Mouse (Mus musculus) ES-E14 (cell line): ENCODE measurements at regions not wholly inside any gene's neighbourhood (a gene's known extent, or its start where the extent isn't known, plus 50 kb on each side); places are given as distances from the start of the nearest gene placed in this dataset.

ENCODE experiments used
- DNase-seq: peaks from one replicate; pipeline ENCODE4 v3.0.0-alpha.2; 2013; ENCODE audit warnings: low read depth, low spot score
- H3K27ac ChIP-seq: 2 replicates; pipeline ENCODE4 v1.5.1; 2012; ENCODE audit warnings: low read depth, mild to moderate bottlenecking, low read length, moderate library complexity, mixed read lengths; ENCODE audit not compliant: poor library complexity, insufficient read depth, severe bottlenecking
- H3K36me3 ChIP-seq: 2 replicates; pipeline ENCODE4 v1.6.1; 2012; ENCODE audit warnings: mild to moderate bottlenecking, low read length, moderate library complexity, mixed read lengths; ENCODE audit not compliant: control insufficient read depth, poor library complexity, insufficient read depth, severe bottlenecking
- H3K4me1 ChIP-seq, 2 experiments: fragments of 150-350 bp in 1 of 2; sonication (generic) in 1 of 2; 2 replicates each; pipeline ENCODE4 v1.6.1; 2012; ENCODE audit warnings: low read length in 2 of 2, mild to moderate bottlenecking in 1 of 2, mixed read lengths in 1 of 2; ENCODE audit not compliant: control insufficient read depth in 2 of 2, insufficient read depth in 2 of 2, poor library complexity in 1 of 2
- H3K4me3 ChIP-seq, 2 experiments: fragments of 150-350 bp in 1 of 2; sonication (generic) in 1 of 2; 2 replicates each; pipeline ENCODE4 v1.5.1; 2012; ENCODE audit warnings: low read length in 2 of 2, low read depth in 1 of 2, mild to moderate bottlenecking in 1 of 2, mixed read lengths in 1 of 2; ENCODE audit not compliant: insufficient read depth in 1 of 2, poor library complexity in 1 of 2, severe bottlenecking in 1 of 2
- H3K9ac ChIP-seq: 2 replicates; pipeline ENCODE4 v1.6.1; 2012; ENCODE audit warnings: low read depth, mild to moderate bottlenecking, low read length, mixed read lengths; ENCODE audit not compliant: poor library complexity, insufficient read depth, severe bottlenecking
- H3K9me3 ChIP-seq: fragments of 150-350 bp; sonication (generic); 2 replicates; pipeline ENCODE4 v1.6.1; 2012; ENCODE audit warnings: low read depth, mild to moderate bottlenecking, low read length; ENCODE audit not compliant: control insufficient read depth, insufficient read depth
- CHD2 ChIP-seq: IDR thresholded peaks from 2 replicates; pipeline ENCODE4 v1.6.1; 2014; ENCODE audit warnings: mild to moderate bottlenecking, low read depth, low read length, inconsistent platforms
- HCFC1 ChIP-seq: IDR thresholded peaks from 2 replicates; pipeline ENCODE4 v1.6.1; 2012; ENCODE audit warnings: low read length, inconsistent platforms, borderline replicate concordance; ENCODE audit not compliant: insufficient read depth
- MAFK ChIP-seq: IDR thresholded peaks from 2 replicates; pipeline ENCODE4 v1.6.1; 2014; ENCODE audit warnings: mild to moderate bottlenecking, low read depth, low read length, inconsistent platforms; ENCODE audit not compliant: insufficient read depth
- ZC3H11A ChIP-seq: IDR thresholded peaks from 2 replicates; pipeline ENCODE4 v1.6.1; 2012; ENCODE audit warnings: low read depth, mild to moderate bottlenecking, inconsistent platforms, low read length, borderline replicate concordance
- ZNF384 ChIP-seq: IDR thresholded peaks from 2 replicates; pipeline ENCODE4 v1.6.1; 2012; ENCODE audit warnings: low read depth, low read length, inconsistent platforms
- in situ Hi-C, 2 experiments: fragments of 600-800 bp; cut with MboI; formaldehyde crosslinking; loops; one replicate each; pipeline ENCODE4 v1.15.1; 2025; ENCODE audit warnings: low sequenced_read_pairs in 2 of 2, inconsistent platforms in 1 of 2; ENCODE audit not compliant: unreplicated experiment in 2 of 2

DNA sequence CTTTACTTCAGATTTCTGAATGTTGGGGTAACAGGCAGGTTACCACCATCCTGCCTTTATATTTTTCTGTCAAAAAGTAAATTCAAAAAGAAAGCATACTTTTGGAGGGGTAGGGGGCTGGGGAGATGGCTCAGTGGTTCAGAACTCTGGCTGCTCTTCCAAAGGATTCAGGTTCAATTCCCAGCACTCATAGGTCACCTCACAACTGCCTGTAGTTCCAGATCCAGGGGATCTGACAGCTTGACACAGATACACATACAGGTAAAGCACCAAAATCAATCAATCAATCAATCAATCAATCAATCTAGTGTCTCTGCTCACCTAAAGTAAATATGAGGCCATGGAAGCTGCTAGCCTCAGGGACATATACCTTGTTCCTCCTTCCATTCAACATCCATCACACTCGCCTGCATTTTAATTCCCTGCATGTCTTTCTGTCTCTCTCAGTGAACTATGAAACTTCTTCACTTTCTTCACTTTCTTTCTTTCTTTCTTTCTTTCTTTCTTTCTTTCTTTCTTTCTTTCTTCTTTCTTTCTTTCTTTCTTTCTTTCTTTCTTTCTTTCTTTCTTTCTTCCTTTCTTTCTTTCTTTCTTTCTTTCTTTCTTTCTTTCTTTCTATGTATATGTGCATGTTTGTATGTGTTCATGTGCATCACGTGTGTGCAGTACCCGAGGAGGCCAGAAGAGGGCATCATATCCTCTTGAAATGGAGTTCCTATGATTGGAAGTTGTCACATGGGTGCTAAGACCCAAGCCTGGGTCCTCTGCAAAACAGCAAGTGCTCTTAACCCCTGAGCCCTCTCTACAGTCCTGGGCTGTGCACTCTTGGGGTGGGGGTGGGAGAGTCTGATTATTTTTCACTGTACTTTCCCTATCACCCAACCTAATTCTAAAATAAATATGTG, 59.6 kb upstream of the Cpsf6 start:
- Histone ChIP-seq H3K36me3 (no peaks in the 10 kb centered on the region), H3K27ac (no peak overlapping the region), H3K4me1 (peaks cover 2 to 12% of the 10 kb centered on the region in 2 experiments; a peak in 2 of 4 replicates), H3K4me3 (no peak overlapping the region), H3K9me3 (no peaks in the 10 kb centered on the region), H3K9ac (no peak overlapping the region)
- in situ Hi-C loops: no loop called here
- no peak for TF ChIP-seq HCFC1
- no peak for TF ChIP-seq CHD2
- TF ChIP-seq ZNF384: no peak
- TF ChIP-seq ZC3H11A: no peak
- no peak for TF ChIP-seq MAFK
- no peak for DNase-seq

DNA sequence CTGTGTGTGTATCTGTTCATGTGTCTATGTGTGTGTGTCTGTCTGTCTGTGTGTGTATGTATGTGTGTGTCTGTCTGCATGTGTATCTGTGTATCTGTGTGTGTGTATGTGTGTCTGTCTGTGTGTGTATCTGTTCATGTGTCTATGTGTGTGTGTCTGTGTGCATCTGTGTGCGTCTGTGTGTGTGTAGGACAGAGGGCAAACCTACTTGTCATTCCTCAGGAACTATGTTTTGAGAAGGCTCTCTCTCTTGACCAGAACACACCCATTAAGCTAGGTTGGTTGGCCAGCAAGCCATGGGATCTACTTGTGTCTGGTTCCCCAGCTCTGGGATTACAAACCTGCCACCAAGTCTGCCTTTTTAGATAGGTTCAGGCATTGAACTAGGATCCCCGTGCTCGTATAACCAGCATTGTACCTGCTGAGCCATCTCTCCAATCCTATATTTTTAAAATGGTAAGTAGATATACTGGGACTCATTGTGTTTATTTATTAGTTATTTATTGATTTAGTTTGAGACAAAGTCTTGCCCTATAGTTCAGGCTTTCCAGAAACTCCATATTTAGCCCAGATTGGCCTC, 58.9 kb upstream of the Cpsf6 start:
- Histone ChIP-seq H3K9ac (no peak overlapping the region), H3K36me3 (no peaks in the 10 kb centered on the region), H3K4me3 (no peak overlapping the region), H3K4me1 (peaks cover 2 to 12% of the 10 kb centered on the region in 2 experiments; a peak in 3 of 4 replicates), H3K27ac (no peak overlapping the region), H3K9me3 (no peaks in the 10 kb centered on the region)
- in situ Hi-C loops: no loop called here
- TF ChIP-seq MAFK: no peak
- TF ChIP-seq ZC3H11A: no peak
- TF ChIP-seq HCFC1: no peak
- no peak for TF ChIP-seq ZNF384
- TF ChIP-seq CHD2: no peak
- DNase-seq: no peak

DNA sequence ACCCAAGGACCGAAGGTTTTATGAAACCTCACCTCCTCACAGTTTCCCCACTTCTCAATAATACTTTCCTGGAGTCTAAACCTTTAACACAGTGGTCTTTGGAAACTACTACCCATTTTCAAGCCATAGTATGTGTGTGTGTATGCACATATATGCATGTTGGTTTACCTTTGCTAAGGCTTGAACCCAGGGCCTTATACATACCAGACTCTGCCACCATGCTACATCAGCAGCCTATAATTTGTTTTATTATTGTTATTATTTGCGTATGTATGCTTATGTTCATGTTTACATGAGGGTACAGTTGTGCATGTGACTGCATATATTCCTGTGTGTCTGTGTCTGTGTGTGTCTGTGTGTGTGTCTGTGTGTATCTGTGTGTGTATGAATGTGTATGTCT, 58.2 kb upstream of the Cpsf6 start:
- Histone ChIP-seq H3K9me3 (no peaks in the 10 kb centered on the region), H3K4me1 (peaks cover 2 to 12% of the 10 kb centered on the region in 2 experiments; a peak in 3 of 4 replicates), H3K27ac (no peak overlapping the region), H3K36me3 (no peaks in the 10 kb centered on the region), H3K9ac (no peak overlapping the region), H3K4me3 (no peak overlapping the region)
- no peak for DNase-seq
- TF ChIP-seq CHD2 (no peak), ZNF384 (no peak), HCFC1 (no peak), MAFK (no peak), ZC3H11A (no peak)
- in situ Hi-C loops: no loop called here

DNA sequence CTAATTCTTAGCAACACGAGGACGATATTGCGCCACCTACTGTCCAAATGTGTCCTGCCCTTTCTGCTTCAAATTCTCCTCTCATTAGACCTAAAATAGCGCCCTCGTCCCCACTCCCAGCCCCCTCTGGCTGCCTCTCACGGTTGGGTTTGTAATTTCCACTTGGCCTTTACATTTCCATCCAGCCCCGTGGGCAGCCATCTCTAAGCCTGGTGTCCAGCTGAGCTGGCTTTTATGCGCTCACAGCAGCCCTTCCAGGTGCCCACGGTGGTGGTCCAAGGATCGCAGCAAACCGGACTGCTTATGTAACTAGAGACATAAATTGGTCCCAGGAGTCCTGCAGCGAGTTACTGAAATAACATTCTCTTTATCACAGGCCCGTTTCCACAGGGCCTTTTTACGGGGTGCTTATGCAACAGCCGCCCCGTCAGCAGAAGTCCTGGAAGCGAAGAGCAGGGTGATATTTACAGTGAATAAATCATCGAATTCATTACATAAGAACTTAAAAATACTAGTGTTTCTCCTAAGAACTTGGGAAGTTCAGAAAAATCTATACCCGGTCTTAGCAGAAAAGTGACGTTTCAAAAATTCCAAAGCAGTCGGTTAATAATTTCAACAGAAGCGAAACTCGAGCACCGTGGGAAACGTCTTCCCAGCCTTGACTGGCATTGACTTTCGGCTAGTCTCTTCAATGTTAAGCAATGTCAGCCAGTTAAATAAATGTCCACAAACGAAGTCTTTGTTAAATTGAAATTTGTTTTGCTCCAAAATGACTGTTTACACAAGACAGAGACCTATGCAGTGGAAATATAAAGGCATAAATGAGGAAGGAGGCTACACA, 57.3 kb upstream of the Cpsf6 start:
- Histone ChIP-seq H3K27ac (no peak overlapping the region), H3K36me3 (no peaks in the 10 kb centered on the region), H3K9ac (no peak overlapping the region), H3K4me1 (peaks cover 2 to 12% of the 10 kb centered on the region in 2 experiments; a peak in 3 of 4 replicates), H3K4me3 (no peak overlapping the region), H3K9me3 (no peaks in the 10 kb centered on the region)
- TF ChIP-seq MAFK (no peak), CHD2 (no peak), ZC3H11A (peak; percentile 35; the same call in 1 of the 2 replicates), HCFC1 (no peak), ZNF384 (no peak)
- in situ Hi-C loops: no loop called here
- DNase-seq: peak; percentile 82
